Mouse (Mus musculus) gastrocnemius, adult 8-10 months (tissue): ENCODE results near the gene Lmo1. TPM values are rescaled to one million over a fixed set of nuclear protein-coding genes. Genes with fewer than 3 reads are reported as not detected.

Experiments used
- DNase-seq, 2 experiments: peaks; one replicate each; pipeline ENCODE4 v3.0.0; 2022; ENCODE audit warnings: low spot score in 2 of 2
- total RNA-seq, 4 experiments: library from RNA; stranded (reverse); gene quantifications; 2 replicates each; pipeline ENCODE4 v1.2.4; 2022

Gene Lmo1
- 1 to 10 TPM; 1.5 to 1.9 (median 1.8) TPM for total RNA-seq

DNA sequence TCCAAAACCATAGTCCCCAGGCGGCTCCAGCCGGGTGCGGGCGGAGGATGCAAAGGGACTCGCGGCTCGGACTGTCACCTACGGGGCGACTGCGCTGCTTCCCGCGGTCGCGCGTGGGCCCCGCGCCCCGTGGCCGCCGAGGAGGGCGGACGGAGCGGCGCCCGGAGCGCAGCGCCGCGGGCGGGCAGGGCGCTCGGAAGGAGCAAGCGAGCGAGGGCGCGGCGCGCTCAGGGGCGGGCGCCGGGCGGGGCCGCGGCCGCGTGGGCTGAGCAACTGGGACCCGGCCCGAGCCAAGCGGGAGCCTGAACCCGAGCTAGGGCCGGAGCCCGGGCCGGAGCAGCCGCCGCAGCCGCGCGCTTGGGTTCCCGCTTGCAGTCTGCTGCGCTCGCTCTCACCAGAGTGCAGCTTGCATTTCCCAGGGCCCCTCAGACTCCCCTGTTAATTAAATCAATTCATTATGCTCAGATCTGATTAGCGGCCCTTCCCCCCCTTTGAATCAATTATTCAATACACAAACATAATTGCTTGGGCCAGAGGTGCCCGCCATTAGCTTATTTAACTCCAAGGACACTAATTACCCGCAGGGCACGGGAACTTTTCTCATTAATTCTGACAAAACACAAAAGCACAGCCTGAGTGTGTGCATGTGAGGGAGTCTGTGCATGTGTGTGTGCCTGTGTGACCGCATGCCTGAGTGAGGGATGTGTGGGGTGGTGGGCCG is at the start of gene Lmo1:
Gene Lmo1 (minus strand): TSS at position 259 of the 721 bp plus-strand sequence.
- DNase-seq, result peak in 1 of 2 experiments; percentile 13

DNA sequence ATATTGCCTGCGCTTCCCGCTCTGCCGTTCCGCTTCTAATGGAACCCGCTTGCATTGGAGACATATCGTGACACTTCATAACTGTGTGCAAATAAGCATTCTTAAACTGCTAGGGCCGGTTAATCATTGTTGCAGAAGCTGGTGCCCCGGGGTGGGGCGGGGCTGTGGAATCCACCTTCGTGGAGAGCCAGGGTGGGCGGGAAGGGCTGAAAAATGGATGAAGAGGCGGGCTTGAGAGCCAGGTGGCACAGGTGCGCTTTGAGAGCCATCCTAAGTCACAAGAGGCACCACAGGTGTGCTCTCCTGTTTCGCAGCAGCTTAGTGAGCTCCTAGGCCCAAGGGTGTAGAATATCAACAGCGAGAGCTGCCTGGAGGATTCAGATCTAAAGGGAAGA is 46.7 kb upstream of the Lmo1 start:
- no peak for DNase-seq

DNA sequence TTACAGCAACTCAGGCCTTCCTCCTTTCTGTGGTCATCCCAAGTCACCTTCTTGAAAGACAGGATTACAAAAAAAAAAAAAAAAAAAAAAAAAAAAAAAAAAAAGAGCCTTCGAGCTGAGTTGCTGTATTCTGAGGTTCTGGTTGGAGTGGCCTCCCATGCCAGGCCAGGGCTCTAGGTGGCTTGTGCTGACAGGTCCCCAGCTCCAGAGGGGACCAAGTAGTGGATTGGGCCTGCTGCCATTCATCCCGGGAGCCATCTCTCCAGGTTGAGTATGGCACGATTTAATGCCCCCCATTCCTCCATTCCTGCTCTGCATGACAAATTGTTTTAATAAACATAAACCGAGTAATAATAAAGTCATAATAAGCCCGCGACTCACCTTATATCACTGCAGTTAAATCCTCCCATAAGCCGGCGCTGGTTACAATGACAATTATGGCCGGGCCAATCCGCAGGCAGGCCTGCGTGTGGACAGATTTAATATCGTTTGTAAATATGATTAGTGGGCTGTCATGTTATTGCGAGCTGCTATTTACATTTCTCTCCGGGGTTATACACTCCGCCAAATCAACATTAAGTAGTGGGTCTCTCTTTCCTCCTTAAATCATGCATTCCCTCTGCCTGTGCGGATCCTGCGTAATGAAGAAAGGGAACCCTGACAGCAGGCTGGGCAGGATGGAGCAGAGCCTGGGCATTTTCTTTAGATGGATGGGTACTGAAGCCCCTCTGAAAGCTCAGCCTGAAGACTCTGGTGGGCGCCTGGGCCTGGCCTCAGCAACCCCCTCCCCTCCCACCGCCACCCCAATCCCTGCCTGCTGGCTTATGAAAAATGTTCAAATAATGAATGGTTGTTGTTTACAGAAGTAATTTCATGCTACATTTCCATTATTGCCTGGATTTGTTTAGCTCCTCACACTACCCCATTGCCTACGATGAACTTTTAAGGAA is 46.0 kb upstream of the Lmo1 start:
- no peak for DNase-seq

DNA sequence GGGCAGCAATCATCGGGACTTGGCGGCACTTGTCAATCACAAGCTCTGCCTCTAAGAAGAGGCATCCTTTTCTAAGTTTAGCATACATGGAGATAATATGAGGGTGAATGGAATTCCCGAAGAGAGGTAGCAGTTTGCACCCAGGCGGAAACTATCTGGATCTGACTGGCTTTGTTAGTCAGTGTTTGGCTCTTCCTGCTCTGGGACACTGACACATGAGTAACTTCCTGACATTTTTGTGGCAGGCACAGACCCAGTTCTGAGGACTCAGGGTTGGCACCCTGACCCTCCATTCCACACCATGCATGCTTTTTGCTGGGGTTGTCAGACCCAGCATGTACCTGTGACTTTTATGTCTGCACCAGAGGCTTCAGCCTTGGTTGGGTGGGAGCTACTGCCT is 45.0 kb upstream of the Lmo1 start:
- no peak for DNase-seq

DNA sequence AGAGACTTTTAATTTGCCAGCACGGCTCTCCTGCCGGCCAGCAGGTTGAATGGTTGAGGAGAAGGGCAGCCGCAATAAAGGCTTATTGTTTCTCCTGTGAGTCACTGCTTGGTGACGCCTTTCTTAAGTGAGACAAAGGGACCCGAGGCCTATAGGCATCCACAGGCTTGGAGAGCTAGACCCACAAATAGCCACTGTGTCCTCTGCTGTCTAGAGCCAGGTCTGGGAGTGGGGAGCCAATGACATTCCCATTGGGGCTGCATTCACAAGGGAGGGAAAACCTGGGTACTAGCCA is 43.9 kb upstream of the Lmo1 start:
- no peak for DNase-seq

DNA sequence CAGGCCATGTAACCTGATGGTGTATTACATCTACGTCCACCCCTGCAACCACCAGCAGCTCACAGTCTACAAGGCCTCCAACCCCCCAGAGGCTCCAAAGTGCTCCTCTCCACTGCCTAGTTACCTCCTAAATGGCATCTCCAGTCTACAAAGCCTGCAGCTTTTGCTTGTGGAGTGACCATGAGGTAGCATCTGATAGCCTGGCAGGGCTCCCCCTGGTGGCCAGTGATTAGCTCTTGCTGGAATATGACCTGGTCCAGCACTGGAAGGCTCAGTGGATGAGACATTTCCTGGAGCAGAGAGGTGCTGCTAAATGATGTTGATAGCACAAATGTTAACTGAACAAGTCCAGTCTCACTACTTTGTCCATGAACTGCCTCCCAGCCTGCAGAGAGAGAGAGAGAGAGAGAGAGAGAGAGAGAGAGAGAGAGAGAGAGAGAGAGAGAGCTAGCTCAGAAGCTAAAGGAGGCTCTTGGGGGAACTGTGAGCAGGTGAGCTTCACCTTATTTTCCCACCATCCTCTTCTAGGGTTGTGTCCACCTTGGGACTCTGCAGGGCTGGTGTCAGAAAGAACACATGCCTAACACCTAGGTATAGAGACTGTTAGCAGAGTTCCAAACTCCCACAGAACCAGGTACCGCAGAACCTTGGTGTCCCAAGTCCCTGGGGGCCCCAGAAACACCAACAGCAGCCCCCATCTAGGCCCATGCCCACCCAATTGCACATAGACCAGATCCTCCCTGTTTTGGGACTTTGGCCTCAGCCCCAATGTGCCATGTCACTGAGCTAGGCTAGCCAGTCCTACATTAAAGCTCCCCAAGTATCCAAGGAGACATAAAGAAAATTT is 43.3 kb upstream of the Lmo1 start:
- DNase-seq, result peak; percentile 45 to 54

DNA sequence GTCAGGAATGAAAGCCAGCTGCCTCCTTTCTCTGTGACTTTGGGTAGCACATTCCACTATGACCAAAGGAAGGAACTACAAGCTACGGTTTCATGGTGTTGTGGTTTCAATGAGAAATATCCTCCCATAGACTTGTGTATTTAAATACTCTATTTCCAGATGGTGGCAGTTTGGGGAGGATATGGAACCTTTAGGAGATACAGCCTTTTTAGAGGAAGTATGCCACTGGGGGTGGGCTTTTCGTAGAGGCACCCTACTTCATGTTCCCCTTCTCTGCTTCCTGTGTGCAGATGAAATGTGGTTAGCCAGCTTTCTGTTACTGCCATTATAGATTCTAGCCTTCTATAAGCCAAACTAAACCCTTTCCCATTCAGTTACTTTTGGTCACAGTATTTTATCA is 34.8 kb upstream of the Lmo1 start:
- DNase-seq, result no peak

DNA sequence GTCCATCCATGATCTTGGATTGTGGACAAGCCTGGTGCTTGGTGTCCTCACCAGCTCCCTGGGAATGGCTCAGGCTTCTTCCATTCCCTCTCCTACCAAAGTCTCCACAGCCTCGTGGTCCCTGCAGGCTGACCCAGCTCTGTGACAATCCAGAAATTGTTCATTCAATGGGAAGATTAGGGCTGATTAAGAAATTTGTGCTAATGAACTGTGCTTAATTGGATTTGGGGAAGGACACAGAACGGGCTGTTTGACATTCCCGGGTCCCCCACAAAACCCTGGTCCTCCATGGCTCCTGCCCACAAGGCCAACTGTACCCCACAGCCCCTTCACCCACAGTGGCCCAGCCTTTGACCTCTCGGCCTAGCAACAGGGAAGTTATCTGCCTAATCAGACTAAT is 32.8 kb upstream of the Lmo1 start:
- DNase-seq, result no peak

DNA sequence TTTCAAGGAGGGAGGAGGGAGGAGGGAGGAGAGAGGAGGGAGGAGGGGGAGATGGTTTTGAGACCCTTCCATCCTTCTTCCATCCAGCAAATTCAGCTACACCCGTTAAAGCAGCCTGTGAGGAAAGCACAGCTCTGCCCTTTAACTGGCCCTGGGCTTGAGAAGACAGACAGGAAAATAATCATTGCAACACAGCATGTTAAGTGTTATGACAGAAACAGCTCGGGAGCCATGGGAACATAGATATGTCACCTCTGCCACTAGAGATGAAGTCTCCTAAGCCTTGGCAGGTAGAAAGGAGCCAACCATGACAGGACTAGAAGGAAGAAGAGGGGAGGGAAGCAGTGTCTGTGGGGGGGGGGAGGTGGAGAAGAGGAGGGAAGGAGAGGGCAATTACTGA is 31.4 kb upstream of the Lmo1 start:
- DNase-seq, result no peak

DNA sequence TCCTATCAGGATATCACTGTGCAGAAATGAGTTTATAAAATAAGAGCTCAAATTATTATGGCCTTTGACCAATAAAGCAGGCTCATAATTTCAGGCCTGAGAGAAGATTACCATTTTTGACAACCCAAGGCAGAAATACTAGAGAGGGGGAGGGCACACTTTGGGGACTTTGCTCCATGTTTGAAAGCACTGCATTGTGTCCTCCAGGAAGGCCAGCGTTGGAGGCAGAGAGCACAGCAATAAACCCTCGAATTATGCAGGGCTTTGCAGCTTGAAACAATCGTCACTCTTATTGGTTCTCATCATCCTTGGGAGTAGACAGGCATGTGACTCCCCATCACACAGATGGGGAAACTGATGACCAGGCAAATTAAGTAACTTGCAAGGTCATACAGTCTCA is 28.1 kb upstream of the Lmo1 start:
- DNase-seq, result no peak

DNA sequence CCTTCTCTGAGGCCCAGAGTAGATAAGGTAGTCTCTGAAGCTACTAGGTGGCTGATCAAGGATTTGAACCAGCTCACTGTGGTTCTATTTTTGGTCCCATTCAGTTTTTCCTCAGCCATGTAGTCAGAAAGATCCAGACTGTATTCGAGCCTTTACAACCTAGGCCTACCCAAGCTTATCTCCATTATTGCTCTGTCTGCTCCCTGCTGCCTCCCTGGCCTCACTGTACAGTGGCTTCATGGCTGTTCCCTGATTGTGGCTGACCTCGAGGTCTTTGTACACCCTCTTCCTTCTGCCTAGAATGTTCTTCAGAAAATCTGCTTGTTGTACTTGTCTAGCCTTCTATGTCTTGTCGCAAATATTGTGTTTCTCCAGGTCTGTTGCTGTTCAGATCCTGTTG is 25.6 kb upstream of the Lmo1 start:
- no peak for DNase-seq

DNA sequence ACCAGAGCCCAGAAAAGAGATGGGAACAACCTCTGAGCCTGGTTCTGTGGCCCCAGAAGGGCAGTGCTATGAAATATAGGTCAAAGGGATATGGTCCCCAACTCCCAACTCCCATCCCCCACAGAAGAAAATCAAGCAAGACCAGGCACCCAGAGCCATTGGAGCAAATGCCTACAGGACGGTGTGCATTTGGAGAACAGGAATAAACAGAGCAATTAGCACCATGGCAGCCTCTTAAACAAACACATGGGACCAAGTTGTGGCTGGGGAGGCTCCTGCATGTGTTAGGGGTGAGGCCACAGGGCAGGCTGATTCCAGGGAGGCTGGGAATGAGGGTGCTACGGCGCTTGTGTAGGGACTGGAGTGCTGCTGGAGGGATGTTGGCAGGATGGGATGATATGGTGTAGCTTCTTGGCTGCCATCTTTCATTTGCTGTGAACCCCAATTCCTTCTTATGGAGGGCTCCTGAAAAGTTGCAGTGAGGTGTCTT is 22.2 kb upstream of the Lmo1 start:
- no peak for DNase-seq

DNA sequence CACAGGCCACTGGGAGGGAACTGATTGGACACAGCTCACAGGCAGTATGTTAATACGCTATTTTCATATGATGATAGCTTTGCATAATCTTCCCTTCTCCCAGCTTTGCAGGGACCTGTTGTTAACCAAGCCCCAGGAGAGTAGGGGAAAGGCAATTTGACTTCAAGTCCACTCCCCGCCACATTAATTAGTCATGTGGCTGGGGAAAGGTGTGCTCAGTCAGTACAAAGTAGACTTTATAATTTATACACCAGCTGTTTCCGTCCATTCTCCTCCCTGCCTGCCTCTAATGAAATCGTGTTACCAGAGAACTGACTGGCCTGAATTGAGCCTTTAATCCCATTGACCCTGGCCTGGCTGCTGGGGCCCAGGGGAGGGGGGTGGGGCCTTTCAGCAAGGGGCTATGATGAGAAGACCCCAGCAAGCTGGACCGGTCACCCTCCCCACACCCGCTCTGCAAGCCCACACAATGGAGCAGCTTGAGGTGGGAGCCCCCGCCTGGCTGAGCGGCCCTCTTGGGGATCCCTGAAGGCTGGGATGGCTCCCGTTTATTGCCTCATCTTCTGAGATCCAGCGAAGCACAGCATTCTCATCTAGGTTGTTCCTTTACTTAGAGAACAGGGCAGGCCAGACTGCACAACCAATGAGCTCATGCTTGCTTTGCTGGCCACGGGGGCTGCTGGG is 21.5 kb upstream of the Lmo1 start:
- DNase-seq, result no peak

DNA sequence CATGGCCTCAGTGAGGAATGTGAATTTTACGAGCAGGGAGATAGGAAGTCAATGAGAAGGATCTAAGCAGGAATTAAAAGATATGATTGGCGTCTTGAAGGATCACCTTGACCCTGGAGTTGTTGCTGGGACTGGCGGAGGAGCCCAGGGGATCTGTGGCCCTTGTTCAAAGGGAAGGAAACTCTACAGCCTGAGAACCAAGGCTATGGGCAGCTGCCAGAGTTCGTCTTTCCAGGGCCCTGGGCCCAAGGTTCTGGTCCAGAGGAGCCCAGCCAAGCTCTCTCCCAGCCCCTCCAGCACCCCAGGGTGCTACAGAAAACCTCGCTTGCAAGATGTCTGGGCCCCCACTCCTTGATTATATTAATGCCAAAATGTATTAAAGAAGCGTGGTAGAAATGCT is 21.0 kb upstream of the Lmo1 start:
- DNase-seq, result no peak

DNA sequence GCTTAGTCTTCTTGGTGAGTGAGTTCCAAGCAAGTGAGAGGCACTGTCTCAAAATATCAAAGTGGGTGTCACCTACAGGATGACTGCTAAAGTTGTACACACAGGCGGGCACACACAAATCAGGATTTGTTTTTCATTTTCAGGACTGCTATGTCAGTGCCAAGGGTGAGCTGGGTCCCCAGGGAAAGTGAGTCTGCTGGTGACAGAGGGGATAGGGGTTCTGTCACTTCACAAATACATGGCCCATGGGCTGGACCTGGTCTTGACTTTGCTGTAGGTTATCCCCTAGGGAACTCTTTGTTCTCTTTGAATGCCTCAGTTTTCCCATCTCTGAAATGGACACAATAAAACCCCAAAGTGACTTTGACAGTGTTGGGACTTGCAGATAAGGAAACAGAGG is 19.8 kb upstream of the Lmo1 start:
- no peak for DNase-seq

DNA sequence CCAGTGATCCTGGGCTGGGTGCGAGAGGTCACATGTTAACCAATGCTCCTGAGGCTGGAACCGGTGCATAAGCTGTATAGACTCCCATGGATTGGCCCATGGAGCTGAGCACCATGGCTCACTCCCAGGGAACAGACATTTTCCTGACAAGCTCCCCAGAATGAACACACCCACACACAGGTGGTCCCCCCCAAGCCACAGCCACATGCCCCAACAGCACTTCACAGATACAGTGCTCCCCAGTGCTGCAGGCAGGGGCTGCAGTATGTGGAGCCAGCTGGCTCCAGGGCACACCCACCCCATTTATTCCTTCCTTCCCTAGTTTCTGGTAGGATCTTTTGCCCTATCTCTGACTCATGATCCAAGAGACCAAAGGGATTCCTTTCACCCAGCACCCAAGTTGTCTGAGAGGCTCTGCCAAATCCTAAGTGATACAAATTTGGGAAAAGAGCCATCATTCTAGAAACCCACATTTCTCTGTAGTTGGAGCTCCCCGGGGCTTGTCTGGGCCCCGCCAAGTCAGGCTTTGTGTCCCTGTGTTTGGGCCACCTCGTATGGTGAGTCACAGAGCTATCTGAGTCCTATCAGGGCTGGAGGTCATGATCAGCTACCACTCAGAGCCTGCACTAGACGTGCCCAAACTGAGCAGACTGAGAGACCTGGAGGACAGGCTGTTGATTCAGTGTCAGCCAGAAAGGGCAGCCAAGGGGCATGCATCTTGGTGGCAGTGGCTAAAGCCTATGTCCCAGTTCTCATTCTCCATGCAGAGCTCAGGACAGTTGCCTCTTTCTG is 12.4 kb upstream of the Lmo1 start:
- DNase-seq, result no peak

DNA sequence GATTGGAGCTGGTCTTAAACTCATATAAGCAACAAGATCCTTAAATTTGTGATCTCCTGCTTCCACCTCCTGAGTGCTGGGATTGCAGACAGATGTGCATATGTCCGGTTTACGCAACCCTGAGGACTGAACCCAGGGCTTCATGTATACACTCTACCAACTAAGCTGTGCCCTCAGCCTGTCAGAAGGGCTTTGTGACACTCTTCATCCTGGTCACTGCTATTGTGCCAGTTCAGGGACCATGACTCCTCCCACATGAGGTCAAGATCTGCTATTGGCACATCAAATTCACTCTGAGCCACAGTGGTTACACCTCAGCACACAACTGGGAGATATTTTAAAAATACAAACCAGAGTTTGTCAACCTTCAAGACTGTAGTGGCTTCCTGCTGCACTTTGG is 11.0 kb upstream of the Lmo1 start:
- no peak for DNase-seq

DNA sequence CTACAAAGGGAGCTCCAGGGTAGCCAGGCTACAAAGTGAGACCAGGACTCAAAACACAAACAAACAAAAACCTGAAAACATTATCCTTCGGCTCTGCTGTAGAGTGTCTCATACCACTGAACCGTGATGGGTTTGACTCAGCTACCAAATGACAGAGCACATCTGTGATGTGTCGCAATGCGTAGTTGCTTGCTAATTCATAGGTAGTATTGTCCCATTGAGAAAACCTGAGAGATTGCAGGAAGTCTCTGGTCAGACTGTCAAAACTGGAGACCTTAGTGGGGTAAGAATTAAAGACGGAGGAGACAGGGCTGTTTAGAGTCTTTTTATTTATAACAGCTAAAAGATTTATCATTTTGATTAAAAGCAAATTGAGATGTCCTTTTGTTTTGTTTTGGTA is 10.6 kb upstream of the Lmo1 start:
- DNase-seq, result no peak

DNA sequence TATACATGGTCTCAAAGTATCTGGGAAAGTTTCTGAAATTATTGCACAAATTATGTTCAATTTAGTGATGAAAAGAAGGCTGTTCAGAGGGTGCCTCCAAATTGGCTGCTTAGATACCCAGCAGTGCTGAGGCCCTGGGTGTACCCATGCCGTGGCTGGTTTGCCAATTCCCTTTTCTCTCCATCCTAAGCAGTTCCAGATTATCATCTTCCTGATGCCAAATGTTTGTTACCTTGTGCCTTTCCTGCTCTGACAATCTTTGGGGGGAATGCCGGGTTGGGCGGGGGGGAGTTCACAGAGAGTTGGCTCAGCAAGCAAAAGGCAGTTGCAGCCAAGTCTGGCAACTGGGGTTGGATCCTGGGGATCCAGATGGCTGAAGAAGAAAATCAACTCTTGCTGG is 1.7 kb upstream of the Lmo1 start:
- DNase-seq, result no peak
